Mouse (Mus musculus): ENCODE data around the gene Isy1.

- TF ChIP-seq CTCF (IDR thresholded peaks at IDR 0.05; ENCODE audit: low read depth, low read length) (no peak), POLR2A (IDR thresholded peaks at IDR 0.05; ENCODE audit: extremely low read depth, insufficient read depth, low read length) (no peak)
Measured at GRCm38 (mm10) chr6:87807735-87808440, 30.7 kb downstream of the Isy1 start.

Data from liver, adult 2 months (tissue).